Mouse (Mus musculus) small intestine, adult 2 months (tissue): ENCODE measurements around the gene Pip4k2b.

Experiments used
- CTCF ChIP-seq: fragments of 200-500 bp; IDR thresholded peaks from 2 replicates; pipeline ENCODE4 v1.5.1; 2012; ENCODE audit warnings: low read depth, mild to moderate bottlenecking, control low read depth, inconsistent platforms, low read length, moderate library complexity, mixed read lengths; ENCODE audit not compliant: insufficient replicate concordance, insufficient read length; ENCODE audit errors: extremely low read depth
- POLR2A ChIP-seq: fragments of 200-500 bp; IDR thresholded peaks from 2 replicates; pipeline ENCODE4 v1.6.1; 2012; ENCODE audit warnings: low read depth, mild to moderate bottlenecking, control low read depth, inconsistent platforms, low read length, moderate library complexity

DNA sequence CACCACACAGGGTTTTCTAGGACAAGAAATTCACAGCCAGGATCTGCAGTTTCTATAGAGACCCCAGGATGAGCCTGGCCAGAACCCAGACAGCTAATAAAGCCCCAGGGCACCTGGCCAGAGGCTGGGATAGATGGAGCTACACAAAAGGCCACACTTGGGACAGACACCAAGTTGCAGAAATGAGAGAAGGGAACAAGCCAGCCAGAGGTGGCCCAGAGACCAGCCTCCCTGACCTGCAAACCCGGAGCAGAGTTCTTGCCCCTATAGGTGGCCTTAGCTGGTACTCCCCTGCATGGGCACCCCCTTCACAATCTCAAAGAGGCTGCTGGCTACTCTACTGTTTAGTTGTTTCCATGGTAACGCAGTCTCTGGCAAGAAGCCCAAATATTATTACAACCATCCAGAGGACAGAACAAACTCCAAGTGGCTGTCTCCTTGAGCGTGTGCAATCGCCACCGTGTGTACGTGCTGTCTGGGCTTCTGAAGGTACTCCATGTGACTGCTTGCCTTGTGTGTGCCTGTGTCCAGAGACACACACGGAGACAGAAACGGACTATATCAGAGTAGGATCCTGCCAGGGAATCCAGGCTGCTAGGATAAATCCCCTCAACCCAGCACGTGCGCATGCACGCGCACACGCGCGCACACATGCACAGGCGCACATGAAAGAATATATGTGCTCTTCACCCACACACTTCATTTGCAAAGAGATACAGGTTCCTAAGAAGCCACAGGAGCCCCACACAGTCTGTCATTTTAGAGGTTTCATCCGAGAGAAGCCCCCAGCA is 49.4 kb downstream of the Pip4k2b start:
- TF ChIP-seq CTCF: no peak
- no peak for TF ChIP-seq POLR2A
